Mouse (Mus musculus): ENCODE measurements at regions not wholly inside any gene's neighbourhood (a gene's known extent, or its start where the extent isn't known, plus 50 kb on each side); places are given as distances from the start of the nearest gene placed in this dataset.

DNA sequence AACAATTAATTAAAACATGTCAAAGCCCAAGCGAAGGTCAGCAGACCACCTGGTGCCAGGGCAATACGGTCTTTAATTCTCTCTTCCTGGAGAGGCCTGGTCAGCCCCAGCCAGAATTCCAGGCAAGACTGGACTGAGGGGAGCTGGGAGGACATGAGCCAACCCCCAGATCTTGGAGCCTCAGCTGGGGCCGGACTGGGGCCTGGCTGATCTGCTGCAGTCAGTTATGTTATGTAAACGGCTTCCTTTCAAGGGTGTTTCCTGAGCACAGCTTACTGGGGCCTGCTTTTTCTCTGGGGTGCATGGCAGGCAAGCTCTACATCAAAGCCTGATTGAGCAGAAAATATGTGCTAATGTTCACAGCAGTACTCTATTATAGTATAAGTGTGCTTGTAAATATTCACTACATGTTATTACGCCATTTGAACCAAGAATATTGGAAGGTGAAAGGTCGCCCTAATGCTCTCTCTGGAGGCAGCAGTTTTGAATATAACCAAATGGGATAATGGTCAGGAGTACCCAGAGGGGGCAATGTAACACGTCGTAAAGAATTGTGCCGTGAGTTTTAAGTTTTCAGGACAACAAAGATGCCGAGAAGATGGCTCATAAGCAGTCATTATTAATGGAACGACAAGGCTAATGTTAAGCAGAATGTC lies 96.5 kb upstream of the Mgmt start:
- DNase-seq (ENCODE audit: low read depth): no peak

DNA sequence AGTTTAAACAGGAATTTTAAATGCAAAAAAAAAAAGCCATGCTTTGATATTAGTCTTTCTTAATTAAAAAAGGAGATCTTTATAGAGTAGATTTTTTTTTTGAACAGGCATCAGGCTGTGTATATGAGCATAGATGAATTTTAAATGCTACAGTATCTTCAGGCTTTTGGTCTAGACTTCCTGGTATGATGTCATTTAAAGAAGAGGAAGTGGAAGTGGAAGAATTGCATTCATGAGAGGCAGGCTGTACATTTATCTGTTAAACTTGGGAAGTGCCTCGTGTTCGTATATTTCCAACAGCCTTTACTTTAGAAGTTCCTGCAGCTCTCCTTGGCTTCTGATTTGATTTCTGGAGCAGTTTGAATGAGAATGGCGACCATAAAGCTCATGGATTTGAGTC lies 95.8 kb upstream of the Mgmt start:
- DNase-seq (ENCODE audit: low read depth): no peak

DNA sequence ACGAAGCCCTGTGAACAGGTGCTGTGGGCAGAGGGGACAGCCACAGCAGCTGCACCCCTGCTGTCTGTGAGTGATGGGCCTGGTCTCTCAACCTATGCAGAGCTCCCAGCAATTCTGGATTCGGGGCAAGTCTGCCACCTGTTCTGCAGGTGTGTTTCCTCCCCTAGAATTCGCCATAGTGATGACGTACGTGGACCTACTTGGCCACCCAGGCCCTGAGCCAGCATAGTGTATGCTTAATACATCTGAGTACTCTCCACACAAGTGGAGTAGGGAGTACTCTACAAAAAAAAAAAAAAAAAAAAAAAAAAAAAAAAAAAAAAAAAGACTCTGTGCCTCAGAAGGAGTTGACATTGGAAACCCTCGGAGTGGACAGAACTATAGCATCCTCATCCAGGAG lies 87.3 kb upstream of the Mgmt start:
- DNase-seq (ENCODE audit: low read depth): no peak

DNA sequence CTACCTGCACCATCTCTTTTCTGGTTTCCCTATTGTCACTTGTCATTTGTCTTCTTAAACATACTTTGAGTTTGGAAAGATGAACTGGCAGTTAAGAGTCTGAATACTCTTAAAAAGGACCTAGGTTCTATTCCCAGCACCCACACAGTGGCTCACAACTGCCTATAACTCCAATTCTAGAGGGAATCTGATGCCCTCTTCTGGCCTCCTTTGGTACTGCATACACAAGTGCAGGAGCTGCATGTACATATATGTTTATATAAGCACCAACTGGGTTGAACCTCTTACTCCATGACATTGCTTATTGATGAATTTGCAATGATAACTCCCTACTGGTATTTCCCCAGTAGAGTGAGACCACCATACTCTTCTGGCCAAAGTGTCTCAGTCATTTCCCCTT lies 86.4 kb upstream of the Mgmt start:
- DNase-seq (ENCODE audit: low read depth): no peak

DNA sequence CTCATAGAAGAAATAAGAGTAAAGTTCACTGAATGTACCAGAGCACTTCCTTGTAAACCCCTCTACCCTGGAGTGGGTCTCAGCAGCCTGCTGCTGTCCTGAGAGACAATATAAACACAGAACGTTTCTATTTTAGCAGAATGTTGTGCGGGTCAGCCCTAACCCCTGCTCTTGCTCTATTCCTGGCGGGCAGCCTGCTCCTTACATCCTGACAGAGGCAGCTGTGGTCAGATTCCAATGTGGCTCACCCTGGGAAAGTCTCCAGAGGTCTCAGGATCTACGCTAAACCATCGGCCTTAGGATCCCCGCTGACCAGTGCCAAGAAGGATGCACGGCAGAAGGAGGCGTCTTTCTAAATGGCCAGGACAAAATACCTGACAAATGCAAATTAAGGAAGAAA lies 84.8 kb upstream of the Mgmt start:
- no peak for DNase-seq (ENCODE audit: low read depth)

DNA sequence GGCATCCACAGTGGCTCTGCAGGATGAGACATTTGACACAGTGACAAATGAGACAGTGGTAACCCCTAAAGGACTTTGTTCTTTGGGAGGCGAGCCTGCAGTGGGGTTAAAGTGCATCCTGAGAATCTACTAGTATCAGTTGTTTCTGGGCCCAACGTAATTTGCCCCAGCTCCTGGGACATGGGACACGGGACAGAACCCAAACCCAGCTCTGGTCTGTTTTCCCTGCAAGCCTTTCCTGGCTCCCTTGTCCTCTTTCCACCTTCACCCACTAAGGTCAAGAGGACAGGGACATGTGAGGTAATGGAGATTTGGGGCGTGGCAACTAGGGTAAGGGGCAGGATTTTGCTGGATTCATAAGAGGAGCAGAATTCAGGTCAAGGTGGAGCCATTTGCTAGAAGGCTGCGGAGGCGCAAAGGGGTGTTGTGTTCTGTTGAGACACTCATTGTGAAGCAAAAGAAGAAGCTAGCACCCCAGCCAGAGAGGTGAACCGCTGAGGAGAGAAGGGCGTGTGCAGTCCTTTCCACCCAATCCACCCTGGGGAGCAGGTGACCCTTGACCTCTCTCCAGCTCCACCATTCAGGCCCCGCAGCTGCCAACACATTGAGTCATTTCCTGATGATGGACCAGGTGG lies 80.6 kb upstream of the Mgmt start:
- no peak for DNase-seq (ENCODE audit: low read depth)

DNA sequence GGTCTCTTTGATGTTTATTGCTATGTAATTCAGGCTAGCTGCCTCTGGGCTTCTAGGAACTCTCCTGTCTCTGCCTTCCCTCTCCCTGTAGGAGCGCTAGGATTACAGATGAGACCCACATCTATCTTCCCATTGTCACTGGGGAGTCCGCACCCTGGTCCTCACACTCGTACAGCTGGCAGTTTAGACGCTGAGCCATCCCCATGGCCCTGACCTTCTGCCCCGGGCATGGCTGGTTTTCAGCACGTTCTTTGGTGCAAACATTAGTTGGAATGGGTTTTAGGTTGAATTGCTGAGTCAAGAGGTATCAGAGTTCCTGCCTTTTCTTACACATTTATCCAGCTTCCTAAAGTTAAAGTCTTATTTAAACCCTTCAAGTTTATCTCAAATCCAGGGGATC lies 79.7 kb upstream of the Mgmt start:
- no peak for DNase-seq (ENCODE audit: low read depth)

DNA sequence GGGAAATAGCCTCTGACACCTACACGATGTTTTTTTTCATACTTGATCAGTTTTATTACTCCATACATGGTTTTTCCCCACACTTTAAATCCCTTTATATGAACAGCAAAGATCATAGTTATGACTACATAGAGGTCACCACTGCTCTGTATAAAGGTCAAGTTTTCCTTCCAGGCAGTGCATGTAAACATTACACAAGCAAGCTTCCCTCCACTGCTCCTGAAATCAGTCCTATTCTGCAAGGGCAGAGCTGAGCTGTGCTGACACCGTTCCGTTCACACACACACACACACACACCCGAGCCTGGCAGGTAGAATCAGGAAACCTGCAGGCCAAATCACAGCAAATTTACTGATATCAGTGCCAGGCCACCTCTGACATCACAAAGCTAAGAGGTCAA lies 74.1 kb upstream of the Mgmt start:
- DNase-seq (ENCODE audit: low read depth): no peak

DNA sequence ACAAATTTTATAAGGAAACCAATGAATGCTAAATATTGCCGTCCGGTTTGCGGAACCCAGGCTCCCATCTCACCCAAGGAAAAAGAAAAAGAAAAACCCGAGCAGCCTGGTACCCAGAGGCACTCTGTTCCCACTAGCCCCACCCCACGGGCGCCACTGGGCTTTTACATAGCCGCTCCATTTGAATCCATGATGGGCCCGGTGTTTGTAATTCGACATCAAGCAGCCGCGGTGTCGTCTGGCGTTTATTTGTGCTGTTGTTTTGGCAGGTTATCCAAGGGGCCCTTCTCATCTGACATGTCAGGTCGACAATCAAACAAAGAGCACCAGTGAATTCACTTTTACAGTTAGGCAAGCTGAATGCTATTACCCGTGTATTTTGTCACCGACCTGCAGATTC lies 68.8 kb upstream of the Mgmt start:
- DNase-seq (ENCODE audit: low read depth): no peak

DNA sequence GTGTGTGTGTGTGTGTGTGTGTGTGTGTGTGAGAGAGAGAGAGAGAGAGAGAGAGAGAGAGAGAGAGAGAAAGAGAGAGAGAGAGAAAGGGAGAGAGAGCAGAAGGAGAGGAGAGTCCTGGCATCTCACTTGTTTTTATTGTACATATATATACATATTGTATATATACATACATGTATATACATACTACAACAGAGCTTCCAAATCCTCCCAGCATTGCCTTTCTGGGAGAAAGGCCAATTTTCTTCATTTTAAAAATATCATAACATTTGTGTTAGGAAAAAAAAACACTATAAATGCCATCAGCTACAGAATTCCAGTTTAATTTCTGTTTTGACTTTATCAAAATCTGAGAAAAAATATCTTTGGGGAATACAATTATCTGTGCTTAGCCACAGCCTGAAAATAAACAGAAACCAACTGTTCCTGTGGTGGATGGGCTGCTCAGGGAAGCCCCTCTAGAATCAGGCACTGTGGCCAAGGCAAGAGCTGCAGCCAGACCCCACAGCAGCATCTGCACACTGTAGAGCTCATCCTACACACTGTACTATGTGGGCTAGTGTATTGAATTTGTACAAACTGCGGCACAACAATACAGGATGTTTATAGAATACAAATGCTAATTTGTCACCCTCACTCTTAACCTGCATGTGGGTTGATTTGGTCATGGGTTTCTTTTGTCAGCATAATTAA lies 64.6 kb upstream of the Mgmt start:
- no peak for DNase-seq (ENCODE audit: low read depth)

DNA sequence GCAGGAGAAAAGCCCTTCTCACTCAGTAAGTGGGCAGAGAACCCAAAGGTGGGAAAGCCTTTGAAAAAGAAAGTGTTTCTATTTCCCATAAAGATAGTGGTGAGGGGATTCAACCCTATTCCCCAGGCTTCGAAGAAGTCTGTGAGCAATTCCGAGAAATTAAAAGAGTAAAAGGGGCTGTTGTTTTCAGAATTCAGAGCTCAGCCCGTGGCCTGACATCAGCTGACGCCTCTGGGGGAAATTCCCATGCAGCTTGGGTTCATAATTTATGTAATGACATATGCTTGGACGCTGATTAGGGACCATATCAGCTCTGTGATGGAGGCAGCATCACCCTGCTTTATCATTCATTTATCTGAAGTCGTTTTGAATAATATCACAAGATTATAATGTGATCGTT lies 62.0 kb upstream of the Mgmt start:
- no peak for DNase-seq (ENCODE audit: low read depth)

DNA sequence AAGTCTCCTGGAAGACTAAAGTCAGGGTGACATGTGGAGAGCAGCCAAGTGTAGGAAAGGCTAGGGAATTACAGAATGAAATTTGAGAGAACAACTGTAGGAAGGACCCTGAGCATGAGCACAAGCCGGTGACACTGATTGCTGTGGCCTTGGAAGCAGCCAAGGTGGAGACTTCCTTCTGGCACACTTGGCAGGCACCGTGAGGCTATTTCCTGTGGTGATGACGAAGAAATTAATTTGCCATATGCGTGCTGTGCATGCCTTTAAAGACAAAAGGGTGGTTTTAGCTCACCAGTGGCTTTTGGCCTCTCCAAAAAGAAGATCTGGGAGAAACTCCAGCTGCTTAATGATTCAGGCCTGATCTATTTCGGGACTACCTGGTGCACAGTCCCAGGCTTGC lies 55.4 kb upstream of the Mgmt start:
- no peak for DNase-seq (ENCODE audit: low read depth)

DNA sequence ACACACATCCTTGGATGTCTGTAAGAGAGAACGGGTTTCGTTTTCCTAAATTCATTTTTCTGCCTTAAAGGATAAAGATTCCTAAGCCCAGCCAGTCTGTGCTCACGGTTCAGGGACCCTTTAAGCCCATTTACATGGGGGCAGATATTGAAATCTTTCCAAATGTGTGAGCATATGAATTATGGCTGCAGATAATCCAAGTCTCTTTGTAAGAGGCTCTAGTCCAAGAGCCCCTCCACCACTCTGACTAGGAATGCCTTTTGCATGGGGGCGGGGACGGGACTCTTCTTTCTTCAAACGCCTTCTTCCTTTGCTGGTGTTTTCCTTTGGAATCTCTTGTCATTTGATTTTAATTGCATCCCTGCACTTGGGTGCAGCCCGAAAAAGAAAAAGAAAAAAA lies 54.2 kb upstream of the Mgmt start:
- DNase-seq (ENCODE audit: low read depth): no peak

DNA sequence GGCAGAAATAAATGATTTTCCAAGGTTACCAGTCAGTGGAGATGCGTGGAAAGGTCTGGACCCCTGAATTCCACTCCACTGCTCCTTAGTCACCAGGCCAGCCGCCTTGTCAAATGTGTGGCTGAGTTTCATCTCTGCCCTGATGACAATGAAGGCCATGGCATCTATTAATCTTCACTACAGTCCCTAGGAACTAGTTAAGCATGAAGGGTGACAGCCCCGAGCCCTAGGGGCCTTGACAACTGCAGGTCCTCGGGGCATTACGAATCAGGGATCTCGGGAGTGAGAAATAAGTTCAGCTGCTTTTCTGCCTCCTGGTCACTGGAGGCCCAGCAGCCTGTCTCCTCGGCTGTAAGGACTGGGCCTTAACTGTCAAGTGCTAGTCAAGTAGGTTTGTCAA lies 51.7 kb upstream of the Mgmt start:
- DNase-seq (ENCODE audit: low read depth): no peak

DNA sequence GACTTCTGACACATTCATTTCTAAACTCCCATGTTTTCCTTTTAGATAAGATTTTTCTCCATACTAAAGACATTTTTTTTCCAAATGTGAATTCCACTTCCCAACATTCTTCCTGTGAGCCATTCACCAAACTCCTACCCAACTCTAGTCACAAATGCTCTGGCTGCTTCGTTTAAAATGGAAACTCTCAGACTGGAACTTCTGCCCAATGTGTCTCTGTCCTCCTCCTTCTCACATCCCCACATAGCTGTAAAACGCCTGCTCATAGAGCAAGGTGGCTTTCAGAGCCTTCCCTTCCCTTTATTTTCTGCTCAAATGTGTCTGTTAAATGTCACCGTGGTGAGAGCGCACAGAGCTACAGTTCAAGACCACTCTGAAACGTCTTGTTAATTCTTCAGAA lies 50.1 kb upstream of the Mgmt start:
- no peak for DNase-seq (ENCODE audit: low read depth)

All from c-Kit-positive CD71-negative TER-119-negative erythroid progenitor cells, embryonic 14.5 days (primary cell).